Mouse (Mus musculus) hindbrain, embryonic 15.5 days (tissue): ENCODE measurements around the gene Cenpu. TPM values are rescaled to one million over a fixed set of nuclear protein-coding genes. Genes with fewer than 3 reads are reported as not detected.

Experiments used
- ATAC-seq: fragments of 200-750 bp; cut with Nextera tagmentation; 2 replicates; pipeline ENCODE4 v1.8.0; 2017; ENCODE audit warnings: low read depth, moderate number of reproducible peaks, moderate TSS enrichment; ENCODE audit not compliant: low FRiP score
- H3K27ac ChIP-seq: fragments of 300-500 bp; sonication (generic); replicated peaks from 2 replicates; pipeline ENCODE4 v1.5.1; 2015; ENCODE audit warnings: mild to moderate bottlenecking, inconsistent platforms
- H3K27me3 ChIP-seq: fragments of 300-500 bp; sonication (generic); 2 replicates; pipeline ENCODE4 v1.6.1; 2015; ENCODE audit warnings: control low read depth, inconsistent platforms
- H3K36me3 ChIP-seq: fragments of 300-500 bp; sonication (generic); 2 replicates; pipeline ENCODE4 v1.6.1; 2015; ENCODE audit warnings: control low read depth, inconsistent platforms
- H3K4me1 ChIP-seq: fragments of 300-500 bp; sonication (generic); replicated peaks from 2 replicates; pipeline ENCODE4 v1.6.1; 2015; ENCODE audit warnings: control low read depth, inconsistent platforms
- H3K4me2 ChIP-seq: fragments of 300-500 bp; sonication (generic); 2 replicates; pipeline ENCODE4 v1.6.1; 2015; ENCODE audit warnings: moderate library complexity, mild to moderate bottlenecking, inconsistent platforms
- H3K4me3 ChIP-seq: fragments of 300-500 bp; sonication (generic); 2 replicates; pipeline ENCODE4 v1.5.1; 2015; ENCODE audit warnings: mild to moderate bottlenecking, inconsistent platforms
- H3K9ac ChIP-seq: fragments of 300-500 bp; sonication (generic); 2 replicates; pipeline ENCODE4 v1.6.1; 2015; ENCODE audit warnings: inconsistent platforms
- H3K9me3 ChIP-seq: fragments of 300-500 bp; sonication (generic); 2 replicates; pipeline ENCODE4 v1.6.1; 2016; ENCODE audit warnings: control low read depth, inconsistent platforms
- WGBS: fragments of 180-500 bp; shearing (Covaris S2); methylation state at CpG from one replicate; pipeline ENCODE4 v1.1.7; 2015; 5-methylcytosine and 5-hydroxymethylcytosine counted together
- polyA plus RNA-seq: library from polyadenylated mRNA; unstranded; fragments of >200 nt; fragmentation: Nextera tagmentation; extraction: Ambion mirVana; gene quantifications from 2 replicates; pipeline ENCODE4 v1.2.1, GENCODE M21; 2015

Cenpu gene
- polyA plus RNA-seq, 1 experiment from 2014 or later = 6.9 TPM

GRCm38 (mm10) chr8:46587911-46588310 lies 36.1 kb downstream of the Cenpu start:
- ATAC-seq = no peak
- 96% methylated on average over 5 of the region's 5 CpGs for WGBS
- no peaks in the 10 kb centered on the region for H3K36me3 ChIP-seq

GRCm38 (mm10) chr8:46588663-46589062 lies 36.8 kb downstream of the Cenpu start:
- WGBS = 95% methylated on average over 2 of the region's 2 CpGs
- no peak for ATAC-seq
- H3K4me1 ChIP-seq = no peaks in the 10 kb centered on the region

More at GRCm38 (mm10) chr8:46587911-46588310, 36.1 kb downstream of the Cenpu start:
- no peaks in the 10 kb centered on the region for H3K27me3 ChIP-seq
- H3K4me2 ChIP-seq = no peak overlapping the region
- H3K4me1 ChIP-seq = no peaks in the 10 kb centered on the region
- H3K4me3 ChIP-seq = no peak overlapping the region
- no peak overlapping the region for H3K27ac ChIP-seq
- H3K9ac ChIP-seq = no peak overlapping the region
- no peaks in the 10 kb centered on the region for H3K9me3 ChIP-seq

GRCm38 (mm10) chr8:46593067-46593466 lies 41.2 kb downstream of the Cenpu start:
- H3K9me3 ChIP-seq = no peaks in the 10 kb centered on the region
- no peaks in the 10 kb centered on the region for H3K4me1 ChIP-seq
- no peak overlapping the region for H3K9ac ChIP-seq
- ATAC-seq = no peak
- no peak overlapping the region for H3K4me2 ChIP-seq
- no peaks in the 10 kb centered on the region for H3K27me3 ChIP-seq
- no peak overlapping the region for H3K4me3 ChIP-seq
- H3K36me3 ChIP-seq = no peaks in the 10 kb centered on the region
- WGBS = 90% methylated on average over 8 of the region's 8 CpGs
- no peak overlapping the region for H3K27ac ChIP-seq

More at GRCm38 (mm10) chr8:46588663-46589062, 36.8 kb downstream of the Cenpu start:
- H3K4me2 ChIP-seq = no peak overlapping the region
- H3K27me3 ChIP-seq = no peaks in the 10 kb centered on the region
- no peak overlapping the region for H3K27ac ChIP-seq
- H3K9me3 ChIP-seq = no peaks in the 10 kb centered on the region
- no peak overlapping the region for H3K4me3 ChIP-seq
- H3K36me3 ChIP-seq = no peaks in the 10 kb centered on the region
- no peak overlapping the region for H3K9ac ChIP-seq

- no peaks in the 10 kb centered on the region for H3K4me1 ChIP-seq
- no peak overlapping the region for H3K9ac ChIP-seq
- no peak overlapping the region for H3K27ac ChIP-seq
- 84% methylated on average over 2 of the region's 2 CpGs for WGBS
- no peaks in the 10 kb centered on the region for H3K27me3 ChIP-seq
- no peak overlapping the region for H3K4me2 ChIP-seq
- H3K4me3 ChIP-seq = no peak overlapping the region
- ATAC-seq = no peak
- no peaks in the 10 kb centered on the region for H3K36me3 ChIP-seq
- H3K9me3 ChIP-seq = no peaks in the 10 kb centered on the region
Measured at GRCm38 (mm10) chr8:46593772-46594171, 41.9 kb downstream of the Cenpu start.

GRCm38 (mm10) chr8:46595593-46595992 lies 43.8 kb downstream of the Cenpu start:
- Histone ChIP-seq H3K27ac (no peak overlapping the region), H3K36me3 (no peaks in the 10 kb centered on the region), H3K4me2 (no peak overlapping the region), H3K4me3 (no peak overlapping the region), H3K9ac (no peak overlapping the region), H3K4me1 (no peaks in the 10 kb centered on the region), H3K9me3 (no peaks in the 10 kb centered on the region), H3K27me3 (no peaks in the 10 kb centered on the region)
- no peak for ATAC-seq
- 89% methylated on average over 2 of the region's 2 CpGs for WGBS

- 95% methylated on average over 2 of the region's 2 CpGs for WGBS
- ATAC-seq = no peak
- no peaks in the 10 kb centered on the region for H3K4me1 ChIP-seq
- H3K9me3 ChIP-seq = no peaks in the 10 kb centered on the region
- no peaks in the 10 kb centered on the region for H3K27me3 ChIP-seq
- no peak overlapping the region for H3K9ac ChIP-seq
- no peaks in the 10 kb centered on the region for H3K36me3 ChIP-seq
- no peak overlapping the region for H3K27ac ChIP-seq
- no peak overlapping the region for H3K4me2 ChIP-seq
- no peak overlapping the region for H3K4me3 ChIP-seq
Measured at GRCm38 (mm10) chr8:46596530-46596929, 44.7 kb downstream of the Cenpu start.

- Histone ChIP-seq H3K36me3 (no peaks in the 10 kb centered on the region), H3K4me2 (no peak overlapping the region), H3K4me1 (no peaks in the 10 kb centered on the region), H3K9me3 (no peaks in the 10 kb centered on the region), H3K4me3 (no peak overlapping the region), H3K9ac (no peak overlapping the region), H3K27ac (no peak overlapping the region), H3K27me3 (no peaks in the 10 kb centered on the region)
- ATAC-seq = no peak
- WGBS = 83% methylated on average over 2 of the region's 2 CpGs
Measured at GRCm38 (mm10) chr8:46597411-46597810, 45.6 kb downstream of the Cenpu start.

- 91% methylated on average over 2 of the region's 2 CpGs for WGBS
- no peak overlapping the region for H3K9ac ChIP-seq
- no peaks in the 10 kb centered on the region for H3K27me3 ChIP-seq
- no peaks in the 10 kb centered on the region for H3K36me3 ChIP-seq
- no peak for ATAC-seq
- H3K4me2 ChIP-seq = no peak overlapping the region
- no peak overlapping the region for H3K27ac ChIP-seq
- no peak overlapping the region for H3K4me3 ChIP-seq
- no peaks in the 10 kb centered on the region for H3K4me1 ChIP-seq
- H3K9me3 ChIP-seq = no peaks in the 10 kb centered on the region
Measured at GRCm38 (mm10) chr8:46598114-46598513, 46.3 kb downstream of the Cenpu start.

- no peaks in the 10 kb centered on the region for H3K36me3 ChIP-seq
- H3K9me3 ChIP-seq = no peaks in the 10 kb centered on the region
- no peak overlapping the region for H3K9ac ChIP-seq
- H3K27ac ChIP-seq = no peak overlapping the region
- H3K27me3 ChIP-seq = no peaks in the 10 kb centered on the region
- no peak overlapping the region for H3K4me2 ChIP-seq
- WGBS = 94% methylated on average over 5 of the region's 5 CpGs
- no peaks in the 10 kb centered on the region for H3K4me1 ChIP-seq
- ATAC-seq = no peak
- no peak overlapping the region for H3K4me3 ChIP-seq
Measured at GRCm38 (mm10) chr8:46598753-46599152, 46.9 kb downstream of the Cenpu start.

GRCm38 (mm10) chr8:46599314-46599904 lies 47.6 kb downstream of the Cenpu start:
- H3K27ac ChIP-seq = no peak overlapping the region
- no peaks in the 10 kb centered on the region for H3K9me3 ChIP-seq
- H3K36me3 ChIP-seq = no peaks in the 10 kb centered on the region
- H3K4me3 ChIP-seq = no peak overlapping the region
- no peak overlapping the region for H3K4me2 ChIP-seq
- ATAC-seq = no peak
- no peaks in the 10 kb centered on the region for H3K27me3 ChIP-seq
- no peaks in the 10 kb centered on the region for H3K4me1 ChIP-seq
- no peak overlapping the region for H3K9ac ChIP-seq
- WGBS = 95% methylated on average over 7 of the region's 7 CpGs

GRCm38 (mm10) chr8:46600959-46601707 lies 49.3 kb downstream of the Cenpu start:
- Histone ChIP-seq H3K27me3 (no peaks in the 10 kb centered on the region), H3K4me3 (no peak overlapping the region), H3K27ac (no peak overlapping the region), H3K9ac (no peak overlapping the region), H3K9me3 (no peaks in the 10 kb centered on the region), H3K4me2 (no peak overlapping the region), H3K4me1 (no peaks in the 10 kb centered on the region), H3K36me3 (0 out of 2 replicates have a peak, but pooled peaks cover 4% of the 10 kb centered on the region)
- WGBS = 69% methylated on average over 10 of the region's 10 CpGs
- no peak for ATAC-seq

GRCm38 (mm10) chr8:46603587-46603986 lies 51.8 kb downstream of the Cenpu start:
- ATAC-seq = no peak
- Histone ChIP-seq H3K4me1 (no peaks in the 10 kb centered on the region), H3K27ac (no peak overlapping the region), H3K9ac (no peak overlapping the region), H3K9me3 (no peaks in the 10 kb centered on the region), H3K36me3 (0 out of 2 replicates have a peak, but pooled peaks cover 4% of the 10 kb centered on the region), H3K4me3 (no peak overlapping the region), H3K27me3 (no peaks in the 10 kb centered on the region), H3K4me2 (no peak overlapping the region)
- WGBS = 92% methylated on average over 5 of the region's 5 CpGs
